Mouse (Mus musculus): Measurements from ENCODE around the gene Rhoc. TPM values are rescaled to one million over a fixed set of nuclear protein-coding genes. Genes with fewer than 3 reads are reported as not detected.

Rhoc gene
- polyA plus RNA-seq, 1 experiment from 2014 or later = 40.1 TPM

- WGBS = under 1% methylated on average over 50 of the region's 56 CpGs
- no peaks in the 10 kb centered on the region for H3K36me3 ChIP-seq (ENCODE audit: control insufficient read depth, insufficient read depth, low read length)
Measured at GRCm38 (mm10) chr3:104780561-104781420, 7.4 kb upstream of the Rhoc start, which contains the start of gene Ppm1j. TSS of gene Ppm1j (plus strand) at chr3:104781056.

GRCm38 (mm10) chr3:104781471-104781903 is 6.7 kb upstream of the Rhoc start, which contains the start of gene Fam19a3:
TSS of gene Fam19a3 (minus strand) at chr3:104781840.
- Histone ChIP-seq H3K4me1 (ENCODE audit: control insufficient read depth, insufficient read depth, low read length) (peaks cover 14% of the 10 kb centered on the region; the same call in 1 of the 2 replicates), H3K9ac (replicated peaks; ENCODE audit: low read depth, low read length) (peak within 1 kb of the TSS; percentile 32), H3K4me3 (ENCODE audit: low read depth, low read length) (peak within 1 kb of the TSS; percentile 36), H3K36me3 (ENCODE audit: control insufficient read depth, insufficient read depth, low read length) (no peaks in the 10 kb centered on the region), H3K27me3 (ENCODE audit: control insufficient read depth, insufficient read depth, low read length) (peaks cover 49% of the 10 kb centered on the region), H3K4me2 (ENCODE audit: low read depth, low read length) (peak within 1 kb of the TSS; percentile 74), H3K9me3 (ENCODE audit: control insufficient read depth, low read length) (no peaks in the 10 kb centered on the region), H3K27ac (ENCODE audit: low read depth, low read length) (no peak within 1 kb of the TSS)
- no peak for ATAC-seq (ENCODE audit: low read depth)
- WGBS = under 1% methylated on average over 26 of the region's 26 CpGs

More at GRCm38 (mm10) chr3:104780561-104781420, 7.4 kb upstream of the Rhoc start, which contains the start of gene Ppm1j:
- ATAC-seq (ENCODE audit: low read depth) = peak; percentile 48; the same call in 1 of the 2 replicates
- peak within 1 kb of the TSS; percentile 32 for H3K9ac ChIP-seq (replicated peaks; ENCODE audit: low read depth, low read length)
- peaks cover 50% of the 10 kb centered on the region for H3K27me3 ChIP-seq (ENCODE audit: control insufficient read depth, insufficient read depth, low read length)
- no peaks in the 10 kb centered on the region for H3K9me3 ChIP-seq (ENCODE audit: control insufficient read depth, low read length)
- H3K27ac ChIP-seq (ENCODE audit: low read depth, low read length) = no peak within 1 kb of the TSS
- peak within 1 kb of the TSS; percentile 74 for H3K4me2 ChIP-seq (ENCODE audit: low read depth, low read length)
- H3K4me1 ChIP-seq (ENCODE audit: control insufficient read depth, insufficient read depth, low read length) = peaks cover 14% of the 10 kb centered on the region; the same call in 1 of the 2 replicates
- peak within 1 kb of the TSS; percentile 36 for H3K4me3 ChIP-seq (ENCODE audit: low read depth, low read length)

GRCm38 (mm10) chr3:104782061-104782681 is 6.0 kb upstream of the Rhoc start:
- H3K27me3 ChIP-seq (ENCODE audit: control insufficient read depth, insufficient read depth, low read length) = peaks cover 42% of the 10 kb centered on the region
- WGBS = 13% methylated on average over 12 of the region's 12 CpGs

GRCm38 (mm10) chr3:104783971-104784500 is 4.1 kb upstream of the Rhoc start:
- Histone ChIP-seq H3K9me3 (ENCODE audit: control insufficient read depth, low read length) (no peaks in the 10 kb centered on the region), H3K27ac (ENCODE audit: low read depth, low read length) (no peak overlapping the region), H3K27me3 (ENCODE audit: control insufficient read depth, insufficient read depth, low read length) (peaks cover 40% of the 10 kb centered on the region), H3K4me2 (ENCODE audit: low read depth, low read length) (no peak overlapping the region), H3K36me3 (ENCODE audit: control insufficient read depth, insufficient read depth, low read length) (no peaks in the 10 kb centered on the region), H3K4me1 (ENCODE audit: control insufficient read depth, insufficient read depth, low read length) (peaks cover 19% of the 10 kb centered on the region; the same call in 1 of the 2 replicates), H3K9ac (replicated peaks; ENCODE audit: low read depth, low read length) (no peak overlapping the region), H3K4me3 (ENCODE audit: low read depth, low read length) (no peak overlapping the region)
- WGBS = 35% methylated on average over 14 of the region's 14 CpGs
- no peak for ATAC-seq (ENCODE audit: low read depth)

More at GRCm38 (mm10) chr3:104782061-104782681, 6.0 kb upstream of the Rhoc start:
- Histone ChIP-seq H3K4me3 (ENCODE audit: low read depth, low read length) (no peak overlapping the region), H3K4me2 (ENCODE audit: low read depth, low read length) (peak overlapping the region; percentile 74; the same call in 1 of the 2 replicates), H3K4me1 (ENCODE audit: control insufficient read depth, insufficient read depth, low read length) (peaks cover 14% of the 10 kb centered on the region; the same call in 1 of the 2 replicates), H3K36me3 (ENCODE audit: control insufficient read depth, insufficient read depth, low read length) (no peaks in the 10 kb centered on the region), H3K9me3 (ENCODE audit: control insufficient read depth, low read length) (no peaks in the 10 kb centered on the region), H3K27ac (ENCODE audit: low read depth, low read length) (no peak overlapping the region), H3K9ac (replicated peaks; ENCODE audit: low read depth, low read length) (no peak overlapping the region)
- ATAC-seq (ENCODE audit: low read depth) = no peak

- no peak for ATAC-seq (ENCODE audit: low read depth)
- peaks cover 19% of the 10 kb centered on the region; the same call in 1 of the 2 replicates for H3K4me1 ChIP-seq (ENCODE audit: control insufficient read depth, insufficient read depth, low read length)
- no peak overlapping the region for H3K4me3 ChIP-seq (ENCODE audit: low read depth, low read length)
- H3K27ac ChIP-seq (ENCODE audit: low read depth, low read length) = no peak overlapping the region
- no peaks in the 10 kb centered on the region for H3K36me3 ChIP-seq (ENCODE audit: control insufficient read depth, insufficient read depth, low read length)
- WGBS = 89% methylated on average over 6 of the region's 6 CpGs
- H3K4me2 ChIP-seq (ENCODE audit: low read depth, low read length) = no peak overlapping the region
- peaks cover 32% of the 10 kb centered on the region for H3K27me3 ChIP-seq (ENCODE audit: control insufficient read depth, insufficient read depth, low read length)
- no peaks in the 10 kb centered on the region for H3K9me3 ChIP-seq (ENCODE audit: control insufficient read depth, low read length)
- no peak overlapping the region for H3K9ac ChIP-seq (replicated peaks; ENCODE audit: low read depth, low read length)
Measured at GRCm38 (mm10) chr3:104785284-104785683, 2.9 kb upstream of the Rhoc start.

- Histone ChIP-seq H3K4me3 (ENCODE audit: low read depth, low read length) (peak overlapping the region; percentile 48), H3K4me2 (ENCODE audit: low read depth, low read length) (peak overlapping the region; percentile 94), H3K27ac (ENCODE audit: low read depth, low read length) (peak overlapping the region; percentile 48), H3K9me3 (ENCODE audit: control insufficient read depth, low read length) (no peaks in the 10 kb centered on the region), H3K27me3 (ENCODE audit: control insufficient read depth, insufficient read depth, low read length) (peaks cover 4% of the 10 kb centered on the region), H3K9ac (replicated peaks; ENCODE audit: low read depth, low read length) (peak overlapping the region; percentile 52), H3K36me3 (ENCODE audit: control insufficient read depth, insufficient read depth, low read length) (no peaks in the 10 kb centered on the region), H3K4me1 (ENCODE audit: control insufficient read depth, insufficient read depth, low read length) (peaks cover 5% of the 10 kb centered on the region; the same call in 1 of the 2 replicates)
- peak; percentile 77 for ATAC-seq (ENCODE audit: low read depth)
- WGBS = 0% methylated on average over 41 of the region's 52 CpGs
Measured at GRCm38 (mm10) chr3:104788561-104789311, 561 bp downstream of the Rhoc start.

- H3K27ac ChIP-seq (ENCODE audit: low read depth, low read length) = peak overlapping the region; percentile 34; the same call in 1 of the 2 replicates
- no peaks in the 10 kb centered on the region for H3K36me3 ChIP-seq (ENCODE audit: control insufficient read depth, insufficient read depth, low read length)
- H3K9ac ChIP-seq (replicated peaks; ENCODE audit: low read depth, low read length) = peak overlapping the region; percentile 52
- H3K9me3 ChIP-seq (ENCODE audit: control insufficient read depth, low read length) = no peaks in the 10 kb centered on the region
- WGBS = 3% methylated on average over 10 of the region's 10 CpGs
- peaks cover 3% of the 10 kb centered on the region; the same call in 1 of the 2 replicates for H3K27me3 ChIP-seq (ENCODE audit: control insufficient read depth, insufficient read depth, low read length)
- H3K4me1 ChIP-seq (ENCODE audit: control insufficient read depth, insufficient read depth, low read length) = peaks cover 10% of the 10 kb centered on the region; the same call in 1 of the 2 replicates
- H3K4me3 ChIP-seq (ENCODE audit: low read depth, low read length) = peak overlapping the region; percentile 48
- H3K4me2 ChIP-seq (ENCODE audit: low read depth, low read length) = peak overlapping the region; percentile 94
- ATAC-seq (ENCODE audit: low read depth) = peak; percentile 26
Measured at GRCm38 (mm10) chr3:104789312-104789605, 1.1 kb downstream of the Rhoc start.

- Histone ChIP-seq H3K4me1 (ENCODE audit: control insufficient read depth, insufficient read depth, low read length) (peaks cover 11% of the 10 kb centered on the region; the same call in 1 of the 2 replicates), H3K27me3 (ENCODE audit: control insufficient read depth, insufficient read depth, low read length) (peaks cover 3% of the 10 kb centered on the region; the same call in 1 of the 2 replicates), H3K27ac (ENCODE audit: low read depth, low read length) (peak overlapping the region; percentile 34; the same call in 1 of the 2 replicates), H3K4me3 (ENCODE audit: low read depth, low read length) (peak overlapping the region; percentile 48), H3K9ac (replicated peaks; ENCODE audit: low read depth, low read length) (peak overlapping the region; percentile 52), H3K9me3 (ENCODE audit: control insufficient read depth, low read length) (no peaks in the 10 kb centered on the region), H3K36me3 (ENCODE audit: control insufficient read depth, insufficient read depth, low read length) (no peaks in the 10 kb centered on the region), H3K4me2 (ENCODE audit: low read depth, low read length) (peak overlapping the region; percentile 94)
- no peak for ATAC-seq (ENCODE audit: low read depth)
- WGBS = 29% methylated on average over 13 of the region's 13 CpGs
Measured at GRCm38 (mm10) chr3:104789822-104790221, 1.6 kb downstream of the Rhoc start.

Data from neural tube, embryonic 14.5 days (tissue).